Mouse (Mus musculus) E14TG2a.4 (cell line): ENCODE results near the gene Mrpl12.
A peak's percentile ranks its signal among the peaks of the same experiment; 100 is the strongest.

Source experiments
- CTCF ChIP-seq: conservative IDR thresholded peaks from 2 replicates; pipeline ENCODE4 v1.5.1; 2014; ENCODE audit warnings: low read length
- NANOG ChIP-seq: IDR thresholded peaks from 2 replicates; pipeline ENCODE4 v1.6.1; 2014; ENCODE audit warnings: borderline replicate concordance, low read length, mixed read lengths

- TF ChIP-seq CTCF (peak; percentile 17; the same call in 1 of the 2 replicates), NANOG (no peak)
These were observed 22.5 kb downstream of the Mrpl12 start for GRCm38 (mm10) chr11:120506899-120507298.
